Mouse (Mus musculus) ES-Bruce4 (cell line): ENCODE data around the gene Zpld1. TPM values are rescaled to one million over a fixed set of nuclear protein-coding genes. Genes with fewer than 3 reads are reported as not detected.

ENCODE experiments used
- H3K27ac ChIP-seq: 2 replicates; pipeline ENCODE4 v1.5.1; 2012; ENCODE audit warnings: low read length, inconsistent platforms; ENCODE audit not compliant: insufficient read depth
- H3K27me3 ChIP-seq: 2 replicates; pipeline ENCODE4 v1.6.1; 2012; ENCODE audit warnings: mild to moderate bottlenecking, low read length, inconsistent platforms; ENCODE audit not compliant: control insufficient read depth, poor library complexity, insufficient read depth, severe bottlenecking
- H3K36me3 ChIP-seq: 2 replicates; pipeline ENCODE4 v1.6.1; 2012; ENCODE audit warnings: inconsistent platforms, mild to moderate bottlenecking, low read length, moderate library complexity; ENCODE audit not compliant: control insufficient read depth, poor library complexity, insufficient read depth, severe bottlenecking
- H3K4me1 ChIP-seq: one replicate; pipeline ENCODE4 v1.8.1; 2011; ENCODE audit warnings: low read length; ENCODE audit not compliant: control insufficient read depth, insufficient read depth
- H3K4me3 ChIP-seq: 2 replicates; pipeline ENCODE4 v1.5.1; 2011; ENCODE audit warnings: low read depth, mild to moderate bottlenecking, low read length
- H3K9ac ChIP-seq: 2 replicates; pipeline ENCODE4 v1.6.1; 2012; ENCODE audit warnings: low read depth, mild to moderate bottlenecking, inconsistent platforms; ENCODE audit not compliant: poor library complexity, severe bottlenecking
- H3K9me3 ChIP-seq: replicated peaks from 2 replicates; pipeline ENCODE4 v1.6.1; 2012; ENCODE audit warnings: mild to moderate bottlenecking, low read length, inconsistent platforms; ENCODE audit not compliant: control insufficient read depth, poor library complexity, insufficient read depth, severe bottlenecking
- CTCF ChIP-seq: IDR thresholded peaks from one replicate; pipeline ENCODE4 v1.8.1; 2011; ENCODE audit warnings: low read depth, low read length
- EP300 ChIP-seq: IDR thresholded peaks from 2 replicates; pipeline ENCODE4 v1.6.1; 2011; ENCODE audit warnings: low read depth, low read length; ENCODE audit not compliant: insufficient read depth
- POLR2A ChIP-seq: IDR thresholded peaks from one replicate; pipeline ENCODE4 v1.8.1; 2011; ENCODE audit warnings: low read length; ENCODE audit not compliant: insufficient read depth
- polyA plus RNA-seq: library from polyadenylated mRNA; stranded (reverse); fragments of >200 nt; gene quantifications from 2 replicates; pipeline ENCODE4 v1.2.4, GENCODE M21; 2011; ENCODE audit warnings: low read depth; ENCODE audit not compliant: missing spikeins, insufficient read depth, insufficient read length

Zpld1 gene
- polyA plus RNA-seq: not detected in 2 replicates

- no peak within 1 kb of the TSS for H3K27ac ChIP-seq
- H3K27me3 ChIP-seq: no peaks in the 10 kb centered on the region
- no peak within 1 kb of the TSS for H3K4me3 ChIP-seq
- no peak for TF ChIP-seq CTCF
- no peak for TF ChIP-seq POLR2A
- TF ChIP-seq EP300: no peak
- H3K9me3 ChIP-seq: no peaks in the 10 kb centered on the region
- H3K36me3 ChIP-seq: no peaks in the 10 kb centered on the region
- H3K4me1 ChIP-seq: no peaks in the 10 kb centered on the region
- no peak within 1 kb of the TSS for H3K9ac ChIP-seq
Observed at GRCm38 (mm10) chr16:55297886-55298285, at the start of gene Zpld1. TSS of gene Zpld1 (minus strand) at chr16:55297986.

GRCm38 (mm10) chr16:55345644-55346043 lies 47.9 kb upstream of the Zpld1 start:
- no peaks in the 10 kb centered on the region for H3K27me3 ChIP-seq
- no peaks in the 10 kb centered on the region for H3K36me3 ChIP-seq
- no peak for TF ChIP-seq POLR2A
- no peak for TF ChIP-seq EP300
- TF ChIP-seq CTCF: no peak
- H3K27ac ChIP-seq: no peak overlapping the region
- H3K9me3 ChIP-seq: no peaks in the 10 kb centered on the region; the same call in 1 of the 2 replicates
- H3K4me3 ChIP-seq: no peak overlapping the region
- H3K4me1 ChIP-seq: no peaks in the 10 kb centered on the region
- H3K9ac ChIP-seq: no peak overlapping the region

GRCm38 (mm10) chr16:55321542-55322514 lies 24.0 kb upstream of the Zpld1 start:
- TF ChIP-seq EP300: no peak
- no peak for TF ChIP-seq POLR2A
- TF ChIP-seq CTCF: no peak
- H3K36me3 ChIP-seq: no peaks in the 10 kb centered on the region
- no peak overlapping the region for H3K27ac ChIP-seq
- H3K27me3 ChIP-seq: no peaks in the 10 kb centered on the region
- no peak overlapping the region for H3K9ac ChIP-seq
- H3K4me1 ChIP-seq: no peaks in the 10 kb centered on the region
- H3K4me3 ChIP-seq: no peak overlapping the region
- no peaks in the 10 kb centered on the region for H3K9me3 ChIP-seq

- TF ChIP-seq POLR2A (no peak), EP300 (no peak), CTCF (no peak)
- Histone ChIP-seq H3K4me1 (no peaks in the 10 kb centered on the region), H3K4me3 (no peak overlapping the region), H3K36me3 (no peaks in the 10 kb centered on the region), H3K27me3 (no peaks in the 10 kb centered on the region), H3K27ac (no peak overlapping the region), H3K9ac (no peak overlapping the region), H3K9me3 (no peaks in the 10 kb centered on the region)
Observed at GRCm38 (mm10) chr16:55316996-55317395, 19.2 kb upstream of the Zpld1 start.

- H3K4me3 ChIP-seq: no peak overlapping the region
- H3K27ac ChIP-seq: no peak overlapping the region
- no peaks in the 10 kb centered on the region for H3K36me3 ChIP-seq
- H3K9me3 ChIP-seq: no peaks in the 10 kb centered on the region
- no peak for TF ChIP-seq POLR2A
- no peak for TF ChIP-seq EP300
- TF ChIP-seq CTCF: no peak
- no peak overlapping the region for H3K9ac ChIP-seq
- H3K27me3 ChIP-seq: no peaks in the 10 kb centered on the region
- no peaks in the 10 kb centered on the region for H3K4me1 ChIP-seq
Observed at GRCm38 (mm10) chr16:55312106-55312505, 14.3 kb upstream of the Zpld1 start.

- Histone ChIP-seq H3K9ac (no peak overlapping the region), H3K36me3 (no peaks in the 10 kb centered on the region), H3K9me3 (no peaks in the 10 kb centered on the region), H3K4me3 (no peak overlapping the region), H3K27ac (no peak overlapping the region), H3K27me3 (no peaks in the 10 kb centered on the region), H3K4me1 (no peaks in the 10 kb centered on the region)
- TF ChIP-seq CTCF (no peak), EP300 (no peak), POLR2A (no peak)
Observed at GRCm38 (mm10) chr16:55282696-55283095, 15.1 kb downstream of the Zpld1 start.
